Mouse (Mus musculus): ENCODE data around the gene Fermt3.
A peak's percentile ranks its signal among the peaks of the same experiment; 100 is the strongest.

Gene Fermt3

GRCm38 (mm10) chr19:6972247-6972917, 46.9 kb downstream of the Fermt3 start:
- DNase-seq (ENCODE audit: low spot score in 2 of 2) = no peak

GRCm38 (mm10) chr19:6971644-6972043, 47.6 kb downstream of the Fermt3 start:
- no peak for DNase-seq (ENCODE audit: low spot score in 2 of 2)

- no peak for DNase-seq (ENCODE audit: low spot score in 2 of 2)
Measured at GRCm38 (mm10) chr19:6970460-6971085, 48.7 kb downstream of the Fermt3 start.

GRCm38 (mm10) chr19:6969665-6970381, 49.4 kb downstream of the Fermt3 start:
- peak; percentile 75 to 78 for DNase-seq (ENCODE audit: low spot score in 2 of 2)

GRCm38 (mm10) chr19:6969291-6969664, 50.0 kb downstream of the Fermt3 start:
- no peak for DNase-seq (ENCODE audit: low spot score in 2 of 2)

GRCm38 (mm10) chr19:6968491-6969271, 50.6 kb downstream of the Fermt3 start:
- no peak for DNase-seq (ENCODE audit: low spot score in 2 of 2)

GRCm38 (mm10) chr19:6956461-6956860, 62.8 kb downstream of the Fermt3 start:
- no peak for DNase-seq (ENCODE audit: low spot score in 2 of 2)

GRCm38 (mm10) chr19:6955424-6955823, 63.8 kb downstream of the Fermt3 start:
- no peak for DNase-seq (ENCODE audit: low spot score in 2 of 2)

GRCm38 (mm10) chr19:6954046-6954445, 65.2 kb downstream of the Fermt3 start:
- peak in 1 of 2 experiments; percentile 51 for DNase-seq (ENCODE audit: low spot score in 2 of 2)

- DNase-seq (ENCODE audit: low spot score in 2 of 2) = peak in 1 of 2 experiments; percentile 65
Measured at GRCm38 (mm10) chr19:6952712-6953037, 66.6 kb downstream of the Fermt3 start.

- DNase-seq (ENCODE audit: low spot score in 2 of 2) = peak; percentile 80 to 81
Measured at GRCm38 (mm10) chr19:6951994-6952711, 67.1 kb downstream of the Fermt3 start.

GRCm38 (mm10) chr19:6951381-6951968, 67.8 kb downstream of the Fermt3 start:
- DNase-seq (ENCODE audit: low spot score in 2 of 2) = peak; percentile 91 to 92

GRCm38 (mm10) chr19:6950613-6951153, 68.6 kb downstream of the Fermt3 start:
- DNase-seq (ENCODE audit: low spot score in 2 of 2) = no peak

- no peak for DNase-seq (ENCODE audit: low spot score in 2 of 2)
Measured at GRCm38 (mm10) chr19:6949951-6950350, 69.3 kb downstream of the Fermt3 start.

GRCm38 (mm10) chr19:6949532-6949931, 69.7 kb downstream of the Fermt3 start:
- DNase-seq (ENCODE audit: low spot score in 2 of 2) = no peak
